Mouse (Mus musculus) small intestine, adult 2 months (tissue): Measurements from ENCODE around the gene Ppp1r16b. TPM values are rescaled to one million over a fixed set of nuclear protein-coding genes. Genes with fewer than 3 reads are reported as not detected.

Experiments
- H3K27ac ChIP-seq: fragments of 200-500 bp; 2 replicates; pipeline ENCODE4 v1.5.1; 2012; ENCODE audit warnings: low read depth, low read length, control low read depth, inconsistent platforms; ENCODE audit not compliant: insufficient read depth
- H3K27me3 ChIP-seq: fragments of 200-500 bp; 2 replicates; pipeline ENCODE4 v1.6.1; 2012; ENCODE audit warnings: mild to moderate bottlenecking, moderate library complexity, low read length, inconsistent platforms; ENCODE audit not compliant: control insufficient read depth, insufficient read depth
- H3K36me3 ChIP-seq: fragments of 200-500 bp; 2 replicates; pipeline ENCODE4 v1.6.1; 2012; ENCODE audit warnings: mild to moderate bottlenecking, low read length, control low read depth, inconsistent platforms; ENCODE audit not compliant: control insufficient read depth, insufficient read depth
- H3K4me1 ChIP-seq: fragments of 200-500 bp; 2 replicates; pipeline ENCODE4 v1.6.1; 2012; ENCODE audit warnings: low read length, inconsistent platforms, mixed read lengths; ENCODE audit not compliant: control insufficient read depth, insufficient read depth, insufficient read length
- H3K4me3 ChIP-seq: fragments of 200-500 bp; 2 replicates; pipeline ENCODE4 v1.5.1; 2012; ENCODE audit warnings: low read depth, mild to moderate bottlenecking, control low read depth, inconsistent platforms, low read length, moderate library complexity
- CTCF ChIP-seq: fragments of 200-500 bp; IDR thresholded peaks from 2 replicates; pipeline ENCODE4 v1.5.1; 2012; ENCODE audit warnings: low read depth, mild to moderate bottlenecking, control low read depth, inconsistent platforms, low read length, moderate library complexity, mixed read lengths; ENCODE audit not compliant: insufficient replicate concordance, insufficient read length; ENCODE audit errors: extremely low read depth
- POLR2A ChIP-seq: fragments of 200-500 bp; IDR thresholded peaks from 2 replicates; pipeline ENCODE4 v1.6.1; 2012; ENCODE audit warnings: low read depth, mild to moderate bottlenecking, control low read depth, inconsistent platforms, low read length, moderate library complexity
- WGBS: fragments of 180-500 bp; shearing (Covaris S2); methylation state at CpG from one replicate; pipeline ENCODE4 v1.1.7; 2018; 5-methylcytosine and 5-hydroxymethylcytosine counted together
- polyA plus RNA-seq: library from polyadenylated mRNA; depleted of rRNA; stranded (reverse); fragments of >200 nt; gene quantifications from 2 replicates; pipeline ENCODE4 v1.2.3, GENCODE M21; 2012

Gene Ppp1r16b
- polyA plus RNA-seq, 1 experiment: 3.9 TPM

DNA sequence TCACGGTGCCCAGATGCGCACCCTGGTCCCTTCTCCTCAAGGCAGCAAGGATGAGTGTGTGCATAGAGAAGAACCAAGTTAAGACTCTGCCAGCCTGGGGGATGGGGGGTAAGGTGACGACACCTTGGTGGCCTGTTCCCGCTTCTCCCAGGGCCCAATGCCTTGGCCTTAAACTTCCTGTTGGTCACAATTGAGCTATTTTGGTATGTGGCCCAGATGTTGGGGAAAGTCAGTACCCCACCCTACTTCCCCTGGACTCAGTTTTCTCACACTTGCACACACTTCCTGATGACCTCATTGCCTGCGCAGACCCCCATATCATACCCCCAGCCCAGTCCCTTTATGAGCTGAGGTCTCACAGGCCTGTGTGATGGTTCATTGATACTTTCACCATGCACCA is 23.9 kb downstream of the Ppp1r16b start:
- peak overlapping the region; percentile 21; the same call in 1 of the 2 replicates for H3K27ac ChIP-seq
- H3K4me1 ChIP-seq: peaks cover 4% of the 10 kb centered on the region
- TF ChIP-seq POLR2A (no peak), CTCF (no peak)
- no peak overlapping the region for H3K4me3 ChIP-seq
- 86% methylated on average over 5 of the region's 5 CpGs for WGBS
- no peaks in the 10 kb centered on the region for H3K27me3 ChIP-seq
- no peaks in the 10 kb centered on the region for H3K36me3 ChIP-seq

DNA sequence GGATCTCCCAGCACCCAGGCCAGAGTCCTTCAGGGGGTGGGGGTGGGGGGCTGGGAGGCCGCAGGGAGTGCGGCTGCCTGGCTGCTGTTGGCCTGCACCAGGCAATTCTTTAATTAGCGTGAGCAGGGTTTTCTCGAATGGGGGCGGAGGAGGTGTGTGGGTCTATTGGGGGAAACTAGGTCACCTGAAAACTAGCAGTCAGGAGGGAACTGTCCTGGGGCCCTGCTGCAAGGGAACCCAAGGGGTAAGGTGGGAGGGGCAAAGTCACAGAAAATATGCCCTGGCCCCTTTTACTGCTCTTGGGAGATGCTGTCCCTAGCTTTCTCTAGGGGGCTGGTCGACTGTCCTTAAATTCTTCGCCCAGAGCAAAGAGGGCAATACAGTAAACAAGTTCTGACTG is 24.4 kb downstream of the Ppp1r16b start:
- whole genome bisulfite sequencing: 72% methylated on average over 7 of the region's 7 CpGs
- Histone ChIP-seq H3K4me1 (peaks cover 4% of the 10 kb centered on the region), H3K27me3 (no peaks in the 10 kb centered on the region), H3K27ac (0 out of 2 replicates have a peak overlapping the region, but pooled peaks have one; percentile 15), H3K4me3 (no peak overlapping the region), H3K36me3 (no peaks in the 10 kb centered on the region)
- TF ChIP-seq CTCF (no peak), POLR2A (no peak)

DNA sequence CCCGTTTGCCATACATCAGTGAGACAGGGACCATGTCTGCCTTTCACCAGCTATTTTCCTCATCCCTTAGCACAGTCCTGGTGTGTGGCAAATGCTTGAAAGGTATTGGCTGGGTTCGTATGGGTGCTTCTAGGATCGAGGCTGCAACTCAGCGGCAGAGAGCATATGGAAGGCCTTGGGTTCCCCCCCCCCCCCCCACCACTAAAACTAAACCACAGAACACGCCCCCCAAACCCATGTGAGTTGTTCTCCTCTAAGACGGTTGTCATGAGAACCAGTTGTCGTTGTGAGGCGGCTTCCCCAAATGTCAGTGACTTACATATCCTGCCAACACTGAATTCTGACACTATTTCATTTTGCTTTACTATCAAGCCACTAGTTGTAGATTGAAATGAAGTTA is 24.9 kb downstream of the Ppp1r16b start:
- Histone ChIP-seq H3K36me3 (no peaks in the 10 kb centered on the region), H3K27ac (no peak overlapping the region), H3K27me3 (no peaks in the 10 kb centered on the region), H3K4me3 (no peak overlapping the region), H3K4me1 (peaks cover 4% of the 10 kb centered on the region)
- TF ChIP-seq CTCF (no peak), POLR2A (no peak)
- 60% methylated on average over 8 of the region's 8 CpGs for WGBS

DNA sequence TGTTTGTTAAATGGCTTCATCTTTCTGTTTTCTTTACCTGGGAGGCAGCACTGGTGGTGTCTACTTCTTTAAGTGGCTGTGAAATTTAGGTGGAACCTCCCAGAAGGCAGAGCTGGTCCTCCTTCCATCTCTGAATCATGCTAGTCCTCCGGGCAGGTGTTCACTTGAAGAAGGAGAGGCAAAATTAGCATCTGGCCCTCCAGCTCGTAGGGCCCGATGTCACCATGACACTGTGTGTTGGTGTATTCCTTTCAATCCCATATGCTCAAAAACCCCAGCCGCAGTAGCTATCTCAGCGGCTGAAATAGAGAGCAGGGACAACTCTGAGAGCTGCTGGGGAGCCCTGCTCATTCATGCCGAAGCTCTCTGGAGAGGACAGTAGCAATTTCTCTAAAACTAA is 27.0 kb downstream of the Ppp1r16b start:
- WGBS: 83% methylated on average over 6 of the region's 6 CpGs
- Histone ChIP-seq H3K36me3 (no peaks in the 10 kb centered on the region), H3K27me3 (no peaks in the 10 kb centered on the region), H3K27ac (no peak overlapping the region), H3K4me1 (peaks cover 4% of the 10 kb centered on the region), H3K4me3 (no peak overlapping the region)
- TF ChIP-seq CTCF (no peak), POLR2A (no peak)

DNA sequence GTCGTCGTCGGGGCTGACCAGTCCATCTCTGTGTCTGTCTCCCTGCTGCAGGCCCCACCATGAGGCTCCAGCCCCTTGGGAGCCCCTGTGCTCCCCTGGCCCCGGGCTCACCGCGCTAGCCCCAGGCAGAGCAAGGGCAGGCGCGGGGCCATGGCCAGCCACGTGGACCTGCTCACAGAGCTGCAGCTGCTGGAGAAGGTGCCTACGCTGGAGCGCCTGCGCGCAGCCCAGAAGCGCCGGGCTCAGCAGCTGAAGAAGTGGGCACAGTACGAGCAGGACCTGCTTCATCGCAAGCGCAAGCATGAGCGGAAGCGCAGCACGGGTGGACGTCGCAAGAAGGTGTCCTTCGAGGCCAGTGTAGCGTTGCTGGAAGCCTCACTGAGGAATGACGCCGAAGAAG is 30.6 kb downstream of the Ppp1r16b start:
- H3K4me1 ChIP-seq: no peaks in the 10 kb centered on the region; the same call in 1 of the 2 replicates
- H3K27me3 ChIP-seq: no peaks in the 10 kb centered on the region
- H3K27ac ChIP-seq: no peak overlapping the region
- no peak for TF ChIP-seq CTCF
- no peak for TF ChIP-seq POLR2A
- no peak overlapping the region for H3K4me3 ChIP-seq
- H3K36me3 ChIP-seq: no peaks in the 10 kb centered on the region
- 84% methylated on average over 27 of the region's 27 CpGs for WGBS

DNA sequence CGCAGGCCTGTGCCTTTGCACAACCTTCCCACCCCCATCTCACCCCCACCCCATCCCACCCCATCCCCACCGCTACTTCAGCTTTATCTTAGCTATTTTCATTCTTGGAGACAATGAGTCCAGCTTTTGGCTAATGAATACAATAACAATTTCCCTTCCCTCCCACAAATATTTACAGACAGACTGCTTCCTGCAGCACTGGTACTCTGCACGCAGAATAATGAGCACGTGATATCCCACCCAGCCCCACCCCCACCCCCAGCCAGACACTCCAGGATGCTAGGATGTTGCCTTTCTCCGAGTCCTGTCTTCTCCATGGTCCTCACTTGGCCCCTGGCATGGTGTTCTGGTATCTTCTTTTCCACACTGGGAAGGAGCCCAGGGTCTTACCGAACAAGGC is 31.3 kb downstream of the Ppp1r16b start:
- WGBS: 64% methylated on average over 6 of the region's 6 CpGs
- H3K36me3 ChIP-seq: no peaks in the 10 kb centered on the region
- TF ChIP-seq CTCF: no peak
- TF ChIP-seq POLR2A: no peak
- no peak overlapping the region for H3K27ac ChIP-seq
- H3K27me3 ChIP-seq: no peaks in the 10 kb centered on the region
- no peak overlapping the region for H3K4me3 ChIP-seq
- no peaks in the 10 kb centered on the region; the same call in 1 of the 2 replicates for H3K4me1 ChIP-seq

DNA sequence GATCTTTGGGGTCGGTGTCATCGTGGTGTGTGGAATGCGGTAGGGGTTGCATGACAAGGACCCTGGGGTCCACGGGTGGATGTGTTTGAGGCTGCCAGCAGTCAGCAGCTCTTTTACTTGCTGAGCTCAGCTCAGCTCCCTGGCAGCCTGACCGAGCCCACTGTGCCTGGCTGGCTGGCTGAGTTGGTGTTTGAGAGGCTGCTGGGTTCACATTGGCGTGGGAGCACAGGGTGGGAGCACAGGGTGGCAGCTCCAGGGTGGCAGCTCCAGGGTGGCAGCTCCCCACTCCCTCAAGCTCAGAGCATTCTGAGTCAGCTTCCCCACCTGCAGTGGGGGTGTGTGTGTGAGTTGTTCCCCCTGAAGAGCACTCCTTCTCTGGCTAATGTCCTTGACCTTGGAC is 34.7 kb downstream of the Ppp1r16b start:
- 0 out of 2 replicates have a peak overlapping the region, but pooled peaks have one; percentile 27 for H3K27ac ChIP-seq

More for the DNA sequence above, 34.7 kb downstream of the Ppp1r16b start:
- H3K27me3 ChIP-seq: no peaks in the 10 kb centered on the region
- TF ChIP-seq CTCF: no peak
- TF ChIP-seq POLR2A: no peak
- H3K4me1 ChIP-seq: no peaks in the 10 kb centered on the region
- WGBS: 83% methylated on average over 6 of the region's 6 CpGs
- no peak overlapping the region for H3K4me3 ChIP-seq
- H3K36me3 ChIP-seq: no peaks in the 10 kb centered on the region
